ENCODE assay signal across 8 mouse cellular contexts in the genomic region with DNA sequence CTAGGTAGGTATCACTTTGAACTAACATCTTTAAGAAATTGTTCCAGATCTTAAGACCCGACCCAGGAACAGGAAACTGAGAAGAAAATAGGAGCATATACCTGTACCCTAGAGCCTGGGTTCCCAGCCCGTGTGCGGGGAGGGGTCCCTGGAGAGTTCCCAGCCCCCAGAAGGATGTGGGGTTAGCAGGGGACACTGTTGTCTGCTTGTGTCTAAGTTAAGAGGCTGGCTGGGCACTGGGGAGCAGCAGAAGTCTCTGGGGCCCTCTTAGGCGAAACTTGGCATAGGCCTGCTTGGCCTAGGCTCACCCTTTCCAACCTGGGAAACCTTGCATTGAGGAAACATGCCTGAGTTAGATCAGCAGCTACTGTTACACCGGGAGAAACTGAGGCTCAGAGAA. TPM values are rescaled to one million over a fixed set of nuclear protein-coding genes. Genes with fewer than 3 reads are reported as not detected.
DNase-seq lines count a peak whose midpoint lies in the region; ATAC-seq lines count a peak whose summit lies in the region.

No protein-coding gene starts in this region.

- WGBS in heart, embryonic 11.5 days (ENCODE audit: insufficient replicate concordance), result 51% methylated on average over 5 of the region's 5 CpGs
- WGBS in intestine, embryonic 16.5 days, result 75% methylated on average over 5 of the region's 5 CpGs

- H3K9ac ChIP-seq in heart, embryonic 11.5 days (ENCODE audit: low read depth, low read length), result no peak overlapping the region
- H3K9ac ChIP-seq in intestine, embryonic 16.5 days (ENCODE audit: low read depth, low read length), result peak overlapping the region; percentile 62; the same call in 1 of the 2 replicates

- H3K4me2 ChIP-seq in heart, embryonic 11.5 days, result peak overlapping the region; percentile 92
- 0 out of 2 replicates have a peak overlapping the region, but pooled peaks have one; percentile 97 for H3K4me2 ChIP-seq in intestine, embryonic 16.5 days (ENCODE audit: low read depth, low read length)

- no peak overlapping the region for H3K27ac ChIP-seq in heart, embryonic 11.5 days (ENCODE audit: low read depth, low read length)
- no peak overlapping the region for H3K27ac ChIP-seq in intestine, embryonic 16.5 days (ENCODE audit: low read length)

- intact Hi-C loops in heart, postnatal 25 days (cut with DNase I), result loop anchor here (5.0 kb wide), 1 partner anchor 53 kb away; no protein-coding TSS in a partner anchor

- H3K4me3 ChIP-seq in heart, embryonic 11.5 days (ENCODE audit: low read depth, low read length), result peak overlapping the region; percentile 50
- peak overlapping the region; percentile 57 for H3K4me3 ChIP-seq in intestine, embryonic 16.5 days (ENCODE audit: low read length)

- H3K36me3 ChIP-seq in heart, embryonic 11.5 days (ENCODE audit: control insufficient read depth, insufficient read depth, low read length), result no peaks in the 10 kb centered on the region
- H3K36me3 ChIP-seq in intestine, embryonic 16.5 days (ENCODE audit: control insufficient read depth, insufficient read depth, low read length), result no peaks in the 10 kb centered on the region

- no peaks in the 10 kb centered on the region for H3K9me3 ChIP-seq in heart, embryonic 11.5 days (replicated peaks; ENCODE audit: control insufficient read depth, low read length)
- H3K9me3 ChIP-seq in intestine, embryonic 16.5 days (ENCODE audit: control insufficient read depth, low read length), result no peaks in the 10 kb centered on the region

- ATAC-seq in heart, embryonic 11.5 days (replicated peaks; ENCODE audit: insufficient number of reproducible peaks, low FRiP score, low TSS enrichment), result no peak
- ATAC-seq in intestine, embryonic 16.5 days, result no peak
- ATAC-seq in monocyte, adult 5-6 weeks (replicated peaks; ENCODE audit: insufficient number of reproducible peaks, low FRiP score, low TSS enrichment, poor library complexity, severe bottlenecking), result no peak

- peaks cover 15% of the 10 kb centered on the region for H3K4me1 ChIP-seq in heart, embryonic 11.5 days (ENCODE audit: control insufficient read depth, insufficient read depth, low read length)
- peaks cover 20% of the 10 kb centered on the region for H3K4me1 ChIP-seq in intestine, embryonic 16.5 days (ENCODE audit: control insufficient read depth, insufficient read depth, low read length)

- no peak for DNase-seq in heart, postnatal 25 days (ENCODE audit: low spot score)
- DNase-seq in testis, postnatal 10 days (ENCODE audit: low spot score), result peak; percentile 36
- DNase-seq in testis, postnatal 14 days (ENCODE audit: low spot score), result no peak
- DNase-seq in ovary, postnatal 10 days (ENCODE audit: low spot score), result no peak
- no peak for DNase-seq in gastrocnemius, postnatal 10 days

- H3K27me3 ChIP-seq in heart, embryonic 11.5 days (ENCODE audit: control insufficient read depth, insufficient read depth, low read length), result peaks cover 55% of the 10 kb centered on the region
- H3K27me3 ChIP-seq in intestine, embryonic 16.5 days (replicated peaks; ENCODE audit: control insufficient read depth, insufficient read depth, low read length), result peaks cover 35% of the 10 kb centered on the region

RNA-seq across cellular contexts. Expression of a gene that starts 1.1 kb away (rescaled TPM):
- 3.2 and 3.3 TPM in 2 replicates for polyA plus RNA-seq in heart, embryonic 11.5 days (2014; fragmentation: Nextera tagmentation; extraction: Ambion mirVana)
- 10 to 100 TPM; 24.3 to 34.0 TPM for total RNA-seq in heart, postnatal 25 days (2021)
- polyA plus RNA-seq in intestine, embryonic 16.5 days (2015; fragmentation: Nextera tagmentation; extraction: Ambion mirVana), result 6.5 and 7.5 TPM in 2 replicates
- not detected in 3 replicates for total RNA-seq in monocyte, adult 5-6 weeks (2017)
- total RNA-seq in gastrocnemius, postnatal 10 days (2021), result 10 to 100 TPM; 17.4 to 22.4 TPM

RNA-seq across cellular contexts. Expression of a gene that starts 39.2 kb away (rescaled TPM):
- 8.1 and 8.8 TPM in 2 replicates for polyA plus RNA-seq in heart, embryonic 11.5 days (2014; fragmentation: Nextera tagmentation; extraction: Ambion mirVana)
- 10 to 100 TPM; 14.8 to 15.2 TPM for total RNA-seq in heart, postnatal 25 days (2021)
- polyA plus RNA-seq in intestine, embryonic 16.5 days (2015; fragmentation: Nextera tagmentation; extraction: Ambion mirVana), result 34.9 and 43.6 TPM in 2 replicates
- total RNA-seq in monocyte, adult 5-6 weeks (2017), result 14.1 to 28.0 TPM (median 16.1 TPM) in 3 replicates
- total RNA-seq in gastrocnemius, postnatal 10 days (2021), result 10 to 100 TPM in 1 of 2 experiments, 1 to 10 TPM in 1; 8.7 to 14.7 TPM

Comparison
In these comparisons a context has a peak if more than half of its experiments do, and no peak if none do; other contexts are left out.
1. RNA of a gene that starts 1.1 kb away (total RNA-seq): 24.3 to 34.0 TPM in heart, postnatal 25 days and 17.4 to 22.4 TPM in gastrocnemius, postnatal 10 days; not detected in monocyte, adult 5-6 weeks; every median in the first group is over 10 times any median in the second.